Mouse (Mus musculus) stomach, postnatal 0 days (tissue): ENCODE results near the gene Bcl2l14. TPM values are rescaled to one million over a fixed set of nuclear protein-coding genes. Genes with fewer than 3 reads are reported as not detected.

Experiments
- ATAC-seq: fragments of 200-750 bp; cut with Nextera tagmentation; 2 replicates; pipeline ENCODE4 v1.8.0; 2017; ENCODE audit not compliant: low FRiP score, low TSS enrichment
- DNase-seq: peaks from one replicate; pipeline ENCODE4 v3.0.0-alpha.2; 2016; ENCODE audit warnings: low spot score
- H3K27ac ChIP-seq: fragments of 300-500 bp; sonication (generic); replicated peaks from 2 replicates; pipeline ENCODE4 v1.5.1; 2014; ENCODE audit warnings: mild to moderate bottlenecking, control low read depth
- H3K27me3 ChIP-seq: fragments of 300-500 bp; sonication (generic); 2 replicates; pipeline ENCODE4 v1.6.1; 2014; ENCODE audit warnings: low read length; ENCODE audit not compliant: control insufficient read depth, insufficient read depth
- H3K36me3 ChIP-seq: fragments of 300-500 bp; sonication (generic); 2 replicates; pipeline ENCODE4 v1.6.1; 2014; ENCODE audit warnings: low read length, mixed read lengths; ENCODE audit not compliant: control insufficient read depth, insufficient read depth
- H3K4me1 ChIP-seq: fragments of 300-500 bp; sonication (generic); replicated peaks from 2 replicates; pipeline ENCODE4 v1.6.1; 2014; ENCODE audit warnings: antibody characterized with exemption; ENCODE audit not compliant: control insufficient read depth, insufficient read depth
- H3K4me2 ChIP-seq: fragments of 300-500 bp; sonication (generic); replicated peaks from 2 replicates; pipeline ENCODE4 v1.6.1; 2014; ENCODE audit warnings: low read depth, mild to moderate bottlenecking, control low read depth, moderate library complexity
- H3K4me3 ChIP-seq: fragments of 300-500 bp; sonication (generic); 2 replicates; pipeline ENCODE4 v1.5.1; 2014; ENCODE audit warnings: low read depth, low read length, control low read depth
- H3K9ac ChIP-seq: fragments of 300-500 bp; sonication (generic); 2 replicates; pipeline ENCODE4 v1.6.1; 2014; ENCODE audit warnings: mild to moderate bottlenecking, low read length, control low read depth, mixed read lengths
- H3K9me3 ChIP-seq: fragments of 300-500 bp; sonication (generic); 2 replicates; pipeline ENCODE4 v1.6.1; 2016; ENCODE audit warnings: low read length; ENCODE audit not compliant: control insufficient read depth
- CTCF ChIP-seq: IDR thresholded peaks from 2 replicates; pipeline ENCODE4 v1.5.1; 2016; ENCODE audit warnings: antibody characterized with exemption, low read depth, mild to moderate bottlenecking, moderate library complexity
- EP300 ChIP-seq: optimal IDR thresholded peaks from 2 replicates; pipeline ENCODE3; 2016; ENCODE audit warnings: antibody characterized with exemption
- WGBS: fragments of 180-500 bp; shearing (Covaris S2); extraction: QIAGEN DNeasy Blood & Tissue Kit; methylation state at CpG from one replicate; pipeline ENCODE4 v1.1.7; 2014; 5-methylcytosine and 5-hydroxymethylcytosine counted together
- polyA plus RNA-seq: library from polyadenylated mRNA; unstranded; fragments of >200 nt; fragmentation: Nextera tagmentation; extraction: Ambion mirVana; gene quantifications from 2 replicates; pipeline ENCODE4 v1.2.1, GENCODE M21; 2015

The Bcl2l14 gene
- polyA plus RNA-seq, 1 experiment from 2014 or later, result 27.4 TPM

DNA sequence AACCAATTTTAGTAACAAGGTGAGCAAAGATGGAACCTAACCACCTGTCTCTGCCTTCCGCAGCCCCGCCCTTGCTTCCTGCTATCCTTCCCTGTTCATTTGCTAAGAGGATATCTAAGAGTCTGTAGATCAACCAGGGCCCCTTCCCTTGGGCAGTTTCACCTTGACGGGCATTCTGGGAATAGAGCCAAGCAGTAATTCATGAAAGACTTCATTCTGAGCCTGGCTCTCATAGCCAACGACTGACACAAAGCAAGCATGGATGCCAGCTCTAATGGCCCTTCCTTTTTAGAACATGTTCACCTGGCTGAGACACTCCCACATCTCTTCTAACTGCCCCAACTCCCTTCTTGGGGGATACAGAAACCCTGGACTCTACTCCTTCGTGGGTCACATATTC is 18.9 kb upstream of the Bcl2l14 start:
- H3K4me3 ChIP-seq, result no peak overlapping the region
- no peaks in the 10 kb centered on the region for H3K9me3 ChIP-seq
- no peak overlapping the region for H3K4me2 ChIP-seq
- ATAC-seq (no peak), DNase-seq (no peak)
- H3K36me3 ChIP-seq, result no peaks in the 10 kb centered on the region
- no peaks in the 10 kb centered on the region for H3K4me1 ChIP-seq
- no peak overlapping the region for H3K27ac ChIP-seq
- TF ChIP-seq EP300 (no peak), CTCF (no peak)
- H3K9ac ChIP-seq, result no peak overlapping the region
- no peaks in the 10 kb centered on the region for H3K27me3 ChIP-seq
- 60% methylated on average over 5 of the region's 5 CpGs for WGBS

DNA sequence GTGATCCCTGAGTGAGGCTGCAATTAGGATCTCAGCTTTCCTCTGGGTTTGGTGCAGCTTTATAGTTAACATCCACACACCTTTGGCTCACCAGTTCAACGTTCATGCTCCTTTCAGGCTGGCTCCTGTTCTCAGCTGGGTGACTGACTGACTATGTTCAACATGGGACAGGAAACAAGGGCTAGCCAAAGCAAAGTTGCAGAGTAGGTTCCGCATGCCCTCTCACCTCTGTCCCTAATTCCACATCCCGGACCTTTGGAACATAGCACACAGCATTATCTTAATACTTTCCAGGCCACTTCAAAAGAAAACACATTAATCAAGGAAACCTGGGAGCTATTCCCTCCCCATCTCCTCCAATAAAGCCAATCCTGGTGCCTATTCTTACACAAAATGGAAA is 18.3 kb upstream of the Bcl2l14 start:
- Histone ChIP-seq H3K9ac (no peak overlapping the region), H3K9me3 (no peaks in the 10 kb centered on the region), H3K36me3 (no peaks in the 10 kb centered on the region), H3K27ac (no peak overlapping the region), H3K4me3 (no peak overlapping the region), H3K4me1 (no peaks in the 10 kb centered on the region), H3K4me2 (no peak overlapping the region), H3K27me3 (no peaks in the 10 kb centered on the region)
- DNase-seq (no peak), ATAC-seq (no peak; the same call in 1 of the 2 replicates)
- TF ChIP-seq CTCF, result no peak
- TF ChIP-seq EP300, result no peak
- WGBS, result 57% methylated on average over 3 of the region's 3 CpGs

GRCm38 (mm10) chr6:134381462-134381861 is 14.7 kb upstream of the Bcl2l14 start:
- TF ChIP-seq CTCF, result no peak
- TF ChIP-seq EP300, result no peak
- Histone ChIP-seq H3K27me3 (no peaks in the 10 kb centered on the region), H3K4me3 (no peak overlapping the region), H3K9ac (no peak overlapping the region), H3K4me2 (no peak overlapping the region), H3K27ac (no peak overlapping the region), H3K4me1 (no peaks in the 10 kb centered on the region), H3K9me3 (no peaks in the 10 kb centered on the region), H3K36me3 (no peaks in the 10 kb centered on the region)
- ATAC-seq (no peak), DNase-seq (no peak)
- 65% methylated on average over 6 of the region's 6 CpGs for whole genome bisulfite sequencing

DNA sequence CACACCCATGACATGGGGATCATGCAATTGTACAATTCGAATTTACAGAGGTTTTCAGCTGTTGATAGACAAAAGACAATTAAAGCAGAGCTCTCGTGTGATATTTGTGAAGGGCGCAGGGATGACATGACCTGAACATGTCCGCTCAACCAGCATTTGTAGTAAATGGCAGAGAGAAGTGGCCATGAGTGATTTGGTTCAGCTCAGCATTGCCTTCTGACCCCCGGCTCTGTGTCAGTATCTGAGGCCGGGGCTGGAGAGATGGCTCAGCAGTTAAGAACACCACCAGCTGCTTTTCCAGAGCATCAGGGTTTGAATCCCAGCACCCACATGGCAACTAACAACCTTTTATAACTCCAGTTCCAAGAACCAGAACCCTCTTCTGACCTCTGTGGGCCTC is 10.2 kb upstream of the Bcl2l14 start:
- H3K36me3 ChIP-seq, result no peaks in the 10 kb centered on the region
- no peak overlapping the region for H3K4me2 ChIP-seq
- no peak overlapping the region for H3K4me3 ChIP-seq
- no peaks in the 10 kb centered on the region for H3K9me3 ChIP-seq
- no peaks in the 10 kb centered on the region for H3K27me3 ChIP-seq
- ATAC-seq, result no peak
- no peaks in the 10 kb centered on the region for H3K4me1 ChIP-seq
- no peak for DNase-seq
- H3K9ac ChIP-seq, result no peak overlapping the region
- H3K27ac ChIP-seq, result no peak overlapping the region
- 88% methylated on average over 6 of the region's 6 CpGs for WGBS
- TF ChIP-seq CTCF (no peak), EP300 (no peak)

- no peaks in the 10 kb centered on the region for H3K4me1 ChIP-seq
- no peaks in the 10 kb centered on the region for H3K36me3 ChIP-seq
- DNase-seq, result no peak
- H3K4me3 ChIP-seq, result no peak overlapping the region
- no peak overlapping the region for H3K9ac ChIP-seq
- no peaks in the 10 kb centered on the region for H3K27me3 ChIP-seq
- no peak for ATAC-seq
- no peak overlapping the region for H3K27ac ChIP-seq
- no peak for TF ChIP-seq EP300
- TF ChIP-seq CTCF, result no peak
- no peak overlapping the region for H3K4me2 ChIP-seq
- 83% methylated on average over 10 of the region's 10 CpGs for WGBS
- H3K9me3 ChIP-seq, result no peaks in the 10 kb centered on the region
These were observed 8.7 kb upstream of the Bcl2l14 start for GRCm38 (mm10) chr6:134387396-134387795.

GRCm38 (mm10) chr6:134388424-134389110 is 7.6 kb upstream of the Bcl2l14 start:
- Histone ChIP-seq H3K36me3 (no peaks in the 10 kb centered on the region), H3K9ac (no peak overlapping the region), H3K4me1 (no peaks in the 10 kb centered on the region), H3K27ac (no peak overlapping the region), H3K9me3 (no peaks in the 10 kb centered on the region), H3K4me3 (no peak overlapping the region), H3K4me2 (no peak overlapping the region), H3K27me3 (no peaks in the 10 kb centered on the region)
- DNase-seq (no peak), ATAC-seq (no peak)
- 75% methylated on average over 24 of the region's 24 CpGs for WGBS
- TF ChIP-seq EP300 (no peak), CTCF (no peak)
